Mouse (Mus musculus): ENCODE results near the gene Cpsf7. TPM values are rescaled to one million over a fixed set of nuclear protein-coding genes. Genes with fewer than 3 reads are reported as not detected.
"Not testable (repeated sequence)": the region's sequence is repeated elsewhere in the genome, so short reads cannot be mapped to it uniquely, and the experiment has no call there.

Cpsf7 gene
- total RNA-seq, 2 experiments from 2014 or later = 20.3 to 21.7 TPM

DNA sequence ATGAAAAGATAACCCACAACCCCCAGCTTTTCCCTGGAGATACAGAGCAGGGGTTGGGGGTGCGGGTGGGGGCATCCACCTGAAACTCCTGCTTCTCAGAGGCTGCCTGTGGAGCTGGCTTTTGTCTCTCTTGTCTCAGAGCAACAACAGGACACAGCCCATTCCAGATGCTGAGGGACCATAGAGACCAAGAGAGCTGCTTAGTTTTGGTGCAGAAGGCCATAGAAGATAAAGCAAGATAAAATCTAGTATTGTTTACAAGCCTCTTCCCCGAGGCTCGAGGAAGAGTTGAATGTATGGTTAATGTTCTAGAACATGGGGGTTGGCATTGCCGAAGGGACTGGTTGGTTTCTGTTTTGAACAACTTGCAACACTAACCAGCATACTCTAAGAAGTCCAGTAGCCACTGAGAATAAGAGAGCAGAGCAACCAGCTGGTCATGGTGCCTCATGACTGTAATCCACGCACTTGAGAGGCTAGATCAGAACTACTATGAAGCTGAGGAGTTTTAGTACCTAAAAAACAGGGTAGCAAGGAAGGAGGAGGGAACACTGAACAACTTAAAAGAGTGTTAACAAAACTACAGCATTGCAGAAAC lies 1.5 kb upstream of the Cpsf7 start:
- peak overlapping the region; percentile 97 for H3K4me3 ChIP-seq
- intact Hi-C loops (cut with DNase I) = no loop called here
- no peak for TF ChIP-seq CTCF (IDR thresholded peaks at IDR 0.05)
- no peak overlapping the region for H3K27ac ChIP-seq
- DNase-seq = no peak

- no peak for TF ChIP-seq CTCF (IDR thresholded peaks at IDR 0.05)
- intact Hi-C loops (cut with DNase I) = loop anchor here (5.0 kb wide), 1 partner anchor 83 kb away; the partner anchor contains the start of genes Ddb1 and Tkfc
- peak overlapping the region; percentile 99 for H3K27ac ChIP-seq
- DNase-seq = no peak
- H3K4me3 ChIP-seq = peak overlapping the region; percentile 97
These were observed 321 bp upstream of the Cpsf7 start for GRCm38 (mm10) chr19:10524784-10525105.

GRCm38 (mm10) chr19:10525910-10526309 lies 844 bp downstream of the Cpsf7 start, which contains the start of gene Sdhaf2:
TSS of gene Sdhaf2 (minus strand) at chr19:10526142.
- Histone ChIP-seq H3K4me3 (peak within 1 kb of the TSS; percentile 97), H3K27ac (peak within 1 kb of the TSS; percentile 99)
- peak; percentile 53 for TF ChIP-seq CTCF (IDR thresholded peaks at IDR 0.05)
- intact Hi-C loops (cut with DNase I) = loop anchor here (2.0 to 5.0 kb wide), 2 partner anchors 29 to 81 kb away; partner anchors contain the start of genes Ddb1 and Tkfc
- DNase-seq = no peak

DNA sequence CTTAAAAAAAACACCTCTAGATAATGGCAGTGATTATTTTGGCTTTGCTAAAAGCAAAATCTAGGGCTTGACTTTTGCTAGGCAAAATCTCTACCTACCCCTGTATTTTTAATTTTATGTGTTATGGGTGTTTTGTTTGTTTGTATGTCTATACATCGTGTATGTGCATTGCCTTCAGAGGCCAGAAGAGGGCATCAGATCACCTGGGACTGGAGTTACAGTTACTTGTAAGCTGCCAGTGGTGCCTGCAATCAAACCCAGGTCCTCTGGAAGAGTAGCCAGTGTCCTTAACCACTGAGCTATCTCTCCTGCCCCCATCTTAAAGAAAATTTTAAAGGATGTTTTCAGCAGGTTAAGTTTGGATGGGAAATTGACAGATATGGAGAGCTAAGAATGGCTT lies 5.0 kb downstream of the Cpsf7 start:
- Histone ChIP-seq H3K4me3 (no peak overlapping the region), H3K27ac (no peak overlapping the region)
- peak; percentile 28; the same call in 1 of the 2 replicates for TF ChIP-seq CTCF (IDR thresholded peaks at IDR 0.05)
- intact Hi-C loops (cut with DNase I) = no loop called here
- no peak for DNase-seq

GRCm38 (mm10) chr19:10539454-10539853 lies 14.4 kb downstream of the Cpsf7 start:
- no peak for TF ChIP-seq CTCF (IDR thresholded peaks at IDR 0.05)
- no peak overlapping the region for H3K27ac ChIP-seq
- no peak for DNase-seq
- intact Hi-C loops (cut with DNase I) = no loop called here
- no peak overlapping the region for H3K4me3 ChIP-seq

DNA sequence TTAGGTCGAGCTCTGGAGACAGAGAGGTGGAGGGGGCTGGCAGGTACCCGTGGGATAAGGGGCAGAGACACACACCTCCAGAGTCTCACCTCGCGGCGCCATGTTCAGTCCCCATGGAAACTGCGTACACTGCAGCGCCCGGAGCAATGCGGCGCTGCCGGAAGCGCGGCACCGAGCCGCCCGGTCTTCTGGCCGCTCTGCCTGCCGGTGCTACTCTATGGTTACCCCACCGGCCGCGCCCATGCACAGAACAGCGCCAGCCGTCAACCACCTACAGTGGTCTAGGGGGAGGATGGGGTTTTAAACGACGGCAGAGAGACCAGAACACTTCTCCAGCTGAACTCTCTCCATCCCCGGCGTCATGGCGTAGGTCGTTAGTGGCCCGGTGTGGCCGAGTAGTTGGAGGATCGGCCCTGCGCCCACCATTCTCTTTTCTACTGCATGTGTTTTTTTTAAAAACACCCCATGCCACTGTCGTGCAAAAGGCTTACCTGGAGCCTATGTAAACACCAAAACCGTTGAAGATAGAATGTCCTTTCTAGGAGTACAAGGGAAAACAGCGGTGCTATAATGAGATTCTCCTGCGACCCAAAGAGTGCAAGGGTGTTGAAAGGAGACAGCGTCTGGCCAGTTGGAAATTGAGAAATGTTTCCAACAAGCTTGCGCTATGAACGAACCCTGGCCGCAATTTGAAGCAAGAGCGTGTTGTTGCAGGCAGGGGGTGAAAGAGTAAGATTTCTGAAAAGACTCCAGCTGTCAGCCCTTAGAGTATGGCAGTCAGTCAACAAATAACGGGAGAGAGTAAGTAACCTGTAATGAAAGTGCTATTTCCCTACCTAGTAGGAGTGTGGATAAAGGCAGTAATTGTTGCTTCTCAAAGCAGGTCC lies 30.8 kb downstream of the Cpsf7 start, which contains the start of gene Tmem216:
TSS of gene Tmem216 (minus strand) at position 615 of the 887 bp plus-strand sequence.
- peak; percentile 28; the same call in 1 of the 2 replicates for TF ChIP-seq CTCF (IDR thresholded peaks at IDR 0.05)
- peak within 1 kb of the TSS; percentile 78 for H3K4me3 ChIP-seq
- DNase-seq = peak; percentile 91
- intact Hi-C loops (cut with DNase I) = loop anchor here (1.0 to 2.0 kb wide), 3 partner anchors 21 to 49 kb away; partner anchors contain the start of genes Cyb561a3, Ddb1, Sdhaf2 and Tkfc
- H3K27ac ChIP-seq = peak within 1 kb of the TSS; percentile 89

GRCm38 (mm10) chr19:10557001-10557400 lies 31.9 kb downstream of the Cpsf7 start:
- no peak overlapping the region for H3K4me3 ChIP-seq
- no peak for TF ChIP-seq CTCF (IDR thresholded peaks at IDR 0.05)
- H3K27ac ChIP-seq = no peak overlapping the region
- intact Hi-C loops (cut with DNase I) = no loop called here
- no peak for DNase-seq

DNA sequence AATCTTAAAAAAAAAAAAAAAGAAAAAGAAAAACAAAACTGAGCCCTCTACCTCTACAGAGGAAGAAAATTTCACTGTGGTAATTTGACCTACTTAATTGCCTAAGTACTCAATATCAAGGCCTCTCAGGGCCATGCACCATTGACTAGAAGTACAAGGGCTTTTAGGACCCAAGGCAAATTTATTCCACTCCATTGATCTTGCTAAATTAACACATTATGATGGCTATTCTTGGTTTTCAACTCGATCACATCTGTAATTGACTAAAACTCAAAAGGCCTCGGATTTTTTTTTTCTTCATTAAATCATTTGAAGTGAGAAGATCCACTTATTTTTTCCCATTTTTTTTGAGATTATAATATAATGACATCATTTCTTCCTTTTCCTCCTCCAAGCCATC lies 32.4 kb downstream of the Cpsf7 start:
- intact Hi-C loops (cut with DNase I) = no loop called here
- DNase-seq = no peak
- H3K4me3 ChIP-seq = no peak overlapping the region
- no peak for TF ChIP-seq CTCF (IDR thresholded peaks at IDR 0.05)
- H3K27ac ChIP-seq = no peak overlapping the region

DNA sequence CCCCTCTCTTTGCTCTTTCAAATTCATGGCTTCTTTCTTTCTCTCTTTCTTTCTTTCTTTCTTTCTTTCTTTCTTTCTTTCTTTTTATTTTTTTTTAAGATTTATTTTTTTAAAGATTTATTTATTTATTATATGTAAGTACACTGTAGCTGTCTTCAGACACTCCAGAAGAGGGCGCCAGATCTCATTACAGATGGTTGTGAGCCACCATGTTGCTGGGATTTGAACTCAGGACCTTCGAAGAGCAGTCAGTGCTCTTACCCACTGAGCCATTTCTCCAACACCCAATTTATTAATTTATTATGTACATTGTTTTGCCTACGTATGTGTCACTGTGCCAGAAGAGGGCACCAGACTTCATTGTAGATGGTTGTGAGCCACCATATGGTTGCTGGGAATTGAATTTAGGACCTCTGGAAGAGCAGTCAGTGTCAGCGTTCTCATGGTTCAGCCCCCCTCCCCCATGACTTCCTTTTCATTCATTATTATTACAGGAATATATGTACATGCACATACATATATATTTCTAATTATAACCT lies 32.8 kb downstream of the Cpsf7 start:
- H3K27ac ChIP-seq; H3K4me3 ChIP-seq; DNase-seq; intact Hi-C loops (cut with DNase I): not testable (repeated sequence)
- peak; percentile 47 for TF ChIP-seq CTCF (IDR thresholded peaks at IDR 0.05)

GRCm38 (mm10) chr19:10560108-10560507 lies 35.0 kb downstream of the Cpsf7 start:
- intact Hi-C loops (cut with DNase I) = no loop called here
- Histone ChIP-seq H3K27ac (no peak overlapping the region), H3K4me3 (no peak overlapping the region)
- DNase-seq = no peak
- peak; percentile 24; the same call in 1 of the 2 replicates for TF ChIP-seq CTCF (IDR thresholded peaks at IDR 0.05)

DNA sequence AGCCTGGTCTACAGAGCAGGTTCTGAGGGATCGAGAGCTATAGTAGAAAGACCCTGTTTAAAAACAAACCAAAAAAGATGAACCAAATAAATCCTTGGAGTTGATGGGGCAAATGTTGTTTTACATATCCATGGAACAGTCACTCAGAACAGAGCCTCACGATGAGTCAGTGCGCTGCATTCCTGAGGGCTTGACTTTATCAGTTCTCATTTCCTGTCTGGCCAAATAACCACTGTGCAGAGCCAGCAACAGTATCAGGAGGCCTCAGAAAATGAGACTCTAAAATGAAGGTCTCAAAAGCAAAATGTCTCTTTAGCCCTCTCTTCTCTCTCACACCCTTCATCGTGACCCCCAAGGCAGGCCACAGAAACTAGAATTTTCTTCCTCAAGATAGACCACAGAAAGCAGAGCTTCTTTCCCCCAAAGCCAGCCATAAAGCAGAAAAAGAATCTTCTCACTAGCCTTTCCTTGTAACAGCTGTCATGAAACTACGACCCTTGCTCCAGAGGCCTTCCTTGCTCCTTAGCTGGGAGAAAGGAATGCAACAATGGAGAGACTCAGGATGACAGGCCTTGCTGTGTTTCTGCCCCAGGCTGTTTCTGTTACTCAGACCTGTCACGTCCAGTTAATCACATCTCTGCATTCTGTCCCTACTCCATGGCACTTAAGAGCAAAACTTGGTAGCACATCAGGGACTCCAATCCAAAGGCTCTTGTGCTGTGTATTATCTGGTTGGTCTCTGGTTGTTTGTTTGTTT lies 36.7 kb downstream of the Cpsf7 start:
- peak; percentile 22 for DNase-seq

GRCm38 (mm10) chr19:10562351-10562750 lies 37.3 kb downstream of the Cpsf7 start:
- Histone ChIP-seq H3K27ac (peak overlapping the region; percentile 71; the same call in 1 of the 2 replicates), H3K4me3 (no peak overlapping the region)
- DNase-seq = no peak
- intact Hi-C loops (cut with DNase I) = no loop called here
- TF ChIP-seq CTCF (IDR thresholded peaks at IDR 0.05) = no peak

More for the DNA sequence above, 36.7 kb downstream of the Cpsf7 start:
- TF ChIP-seq CTCF (IDR thresholded peaks at IDR 0.05) = no peak
- intact Hi-C loops (cut with DNase I) = no loop called here
- peak overlapping the region; percentile 71 for H3K27ac ChIP-seq
- H3K4me3 ChIP-seq = no peak overlapping the region

All from gastrocnemius, adult 2 months (tissue).